Mouse (Mus musculus) lung, postnatal 14 days (tissue): ENCODE results near the gene Mdfi.

Experiments
- DNase-seq: peaks from one replicate; pipeline ENCODE4 v3.0.0; 2021

Gene Mdfi

DNA sequence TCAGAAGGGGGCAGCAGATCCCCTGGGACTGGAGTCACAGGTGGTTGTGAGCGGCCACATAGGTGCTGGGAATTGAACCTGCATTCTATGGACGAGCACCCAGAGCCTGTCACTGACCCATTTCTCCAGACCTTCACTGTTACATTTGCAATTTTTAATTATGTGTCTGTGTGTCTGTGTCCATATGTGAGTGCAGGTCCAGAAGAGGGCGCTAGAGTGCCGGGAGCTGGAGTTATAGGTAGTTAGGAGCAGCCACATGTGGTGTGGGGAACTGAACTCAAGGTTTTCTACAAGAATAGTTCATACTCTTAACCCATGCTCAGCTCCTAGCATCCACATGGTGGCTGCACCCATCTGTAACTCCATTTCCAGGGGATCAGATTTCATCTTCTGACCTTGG is 37.5 kb downstream of the Mdfi start:
- no peak for DNase-seq

- DNase-seq = no peak
These were observed 38.2 kb downstream of the Mdfi start for GRCm38 (mm10) chr17:47796156-47796816.

DNA sequence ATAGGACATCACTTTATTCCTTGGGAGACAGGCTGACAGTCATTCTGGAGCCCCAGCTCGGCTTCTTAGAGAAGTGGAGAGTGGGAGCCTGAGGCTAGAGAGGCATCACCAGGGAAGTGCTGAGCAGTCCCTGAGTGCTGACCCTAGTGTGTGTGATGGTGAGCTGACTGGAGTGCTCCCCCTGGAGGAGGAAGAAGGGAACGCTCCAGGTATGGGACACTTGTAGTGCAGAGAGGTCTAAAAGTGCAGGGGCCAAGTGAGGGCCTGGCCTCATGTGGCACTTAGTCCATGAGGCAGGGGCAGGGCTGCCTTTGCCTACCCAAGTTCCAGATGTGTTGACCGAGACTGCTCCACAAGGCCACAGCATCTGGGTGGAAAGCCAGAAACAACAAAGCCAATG is 39.0 kb downstream of the Mdfi start:
- DNase-seq = peak; percentile 68

DNA sequence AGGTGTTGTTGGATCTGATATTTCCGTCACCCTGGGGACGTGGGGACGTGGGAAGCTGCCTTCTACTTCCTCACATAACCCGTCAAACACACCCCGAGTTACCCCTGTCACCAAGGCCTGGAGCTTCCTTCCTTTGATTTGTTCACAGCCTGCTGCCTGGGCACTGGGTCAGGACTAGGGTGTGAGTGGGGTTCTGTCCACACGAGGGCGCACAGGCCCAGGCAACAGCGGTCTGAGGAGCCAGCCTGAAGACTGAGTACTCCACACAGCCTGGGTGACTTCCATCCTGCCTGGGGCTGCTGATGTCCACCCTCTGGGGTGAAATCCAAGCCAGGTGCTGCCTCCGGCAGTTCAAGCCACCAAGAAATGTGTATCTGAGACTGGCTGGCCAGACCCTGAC is 41.1 kb downstream of the Mdfi start:
- DNase-seq = peak; percentile 92

DNA sequence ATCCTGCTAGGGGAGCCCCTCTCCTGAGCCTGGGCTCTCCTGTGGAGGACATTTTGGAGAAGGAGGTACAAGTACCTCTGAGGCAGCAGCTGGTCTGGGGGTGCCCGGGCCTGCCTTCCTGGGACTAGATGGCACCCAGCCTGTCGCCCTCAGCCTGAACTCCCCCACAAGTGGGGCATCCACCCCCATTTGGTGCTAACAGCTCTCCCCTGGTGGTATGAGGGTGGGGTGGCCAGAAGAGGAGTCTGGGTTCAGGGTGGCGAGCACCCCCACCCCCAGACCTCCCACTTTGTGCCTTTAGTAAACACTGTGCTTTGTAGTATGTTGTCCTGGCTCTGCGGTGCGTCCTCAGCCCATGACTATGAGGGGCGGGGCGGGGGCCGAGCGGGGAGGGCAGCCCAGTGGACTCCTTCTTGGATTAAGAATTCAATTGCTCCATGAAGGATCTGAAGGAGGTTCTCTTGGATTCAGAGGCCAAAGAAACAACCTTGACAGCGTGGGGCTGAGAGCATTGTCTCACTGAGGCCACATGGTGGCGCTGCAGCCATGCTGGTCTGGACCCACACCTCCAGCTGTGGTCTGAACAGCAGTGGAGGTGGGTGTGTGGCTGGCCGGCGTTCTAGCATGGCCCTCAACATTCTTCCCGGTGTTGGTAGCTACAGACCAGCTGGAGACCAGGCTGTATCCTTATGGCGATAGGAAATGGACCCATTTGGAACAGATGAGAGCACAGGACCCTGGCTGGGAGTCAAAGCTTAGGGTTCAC is 42.2 kb downstream of the Mdfi start:
- DNase-seq = peak; percentile 83

DNA sequence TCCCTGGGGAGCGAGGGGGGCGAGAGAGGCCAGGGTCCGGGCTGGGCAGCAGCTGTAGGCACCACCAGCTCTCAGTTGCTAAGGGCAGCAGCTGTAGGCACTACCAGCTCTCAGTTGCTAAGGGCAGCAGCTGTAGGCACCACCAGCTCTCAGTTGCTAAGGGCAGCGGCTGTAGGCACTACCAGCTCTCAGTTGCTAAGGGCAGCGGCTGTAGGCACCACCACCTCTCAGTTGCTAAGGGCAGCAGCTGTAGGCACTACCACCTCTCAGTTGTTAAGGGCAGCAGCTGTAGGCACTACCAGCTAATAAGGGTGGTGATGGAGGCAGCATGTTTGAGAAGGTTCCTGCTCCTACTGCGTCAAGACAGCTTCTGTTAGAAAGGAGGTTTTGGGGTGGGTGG is 45.5 kb downstream of the Mdfi start:
- DNase-seq = no peak

DNA sequence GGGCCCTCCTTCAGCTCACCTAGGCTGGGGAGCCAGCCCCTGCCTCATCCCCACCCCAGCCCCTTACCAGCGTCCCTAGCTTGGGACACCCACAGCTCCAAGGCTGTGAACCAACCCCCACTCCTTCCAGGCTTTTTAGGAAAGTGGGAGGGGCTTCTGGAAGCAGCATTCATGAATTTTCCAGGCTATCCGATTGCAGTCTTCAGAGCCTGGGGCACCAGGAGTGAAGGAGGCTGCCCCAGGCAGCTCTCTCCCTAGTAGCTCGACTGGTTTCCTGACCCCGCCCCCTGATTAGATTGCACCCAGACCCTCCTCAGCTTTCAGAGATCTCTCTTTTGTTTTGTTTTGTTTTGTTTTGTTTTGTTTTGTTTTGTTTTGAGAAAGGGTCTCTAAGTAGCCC is 46.2 kb downstream of the Mdfi start:
- DNase-seq = no peak

DNA sequence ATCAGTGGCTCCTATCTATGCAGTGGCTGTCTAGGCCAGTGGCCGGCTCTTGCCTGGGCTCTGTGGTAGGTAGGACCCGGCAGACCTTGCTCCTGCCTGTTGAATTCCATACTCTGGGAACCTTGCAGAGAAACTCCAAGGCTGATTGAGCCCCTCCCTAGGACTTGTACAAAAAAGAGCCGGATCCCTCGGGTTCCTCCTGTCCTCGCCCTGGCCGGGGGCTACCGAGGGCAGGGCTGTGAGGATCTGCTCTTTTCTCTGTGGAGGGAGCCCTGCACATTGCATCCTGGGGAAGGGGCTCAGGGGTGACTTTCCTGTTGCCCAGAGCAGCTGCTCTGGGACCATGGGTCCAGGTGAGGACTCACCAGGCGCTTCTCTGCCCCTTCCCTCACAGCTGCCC is 46.9 kb downstream of the Mdfi start:
- no peak for DNase-seq

- DNase-seq = peak; percentile 39
These were observed 50.1 kb downstream of the Mdfi start for GRCm38 (mm10) chr17:47784411-47784810.

- DNase-seq = no peak
These were observed 50.9 kb downstream of the Mdfi start for GRCm38 (mm10) chr17:47783445-47784223.

DNA sequence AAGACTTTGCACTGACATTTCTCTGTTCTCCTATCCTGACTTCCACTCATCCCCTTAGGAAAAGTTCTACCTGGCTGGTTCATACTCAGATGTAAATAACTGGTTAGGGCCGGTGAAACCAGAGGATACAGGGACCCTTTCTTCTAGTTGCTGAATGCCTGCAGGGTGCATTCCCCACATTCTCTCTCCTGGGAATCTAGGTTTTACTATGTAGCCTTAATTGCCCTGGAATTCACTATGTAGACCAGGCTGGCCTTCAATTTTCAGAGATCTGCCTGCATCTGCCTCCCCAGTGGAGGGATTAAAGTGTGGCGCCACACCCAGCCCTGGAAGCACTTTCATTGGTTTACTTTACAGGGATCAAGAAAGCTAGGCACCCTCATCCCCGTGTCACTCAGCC is 52.0 kb downstream of the Mdfi start:
- no peak for DNase-seq

- DNase-seq = no peak
These were observed 54.0 kb downstream of the Mdfi start for GRCm38 (mm10) chr17:47780470-47780869.

- DNase-seq = no peak
These were observed 57.4 kb downstream of the Mdfi start for GRCm38 (mm10) chr17:47777141-47777540.

GRCm38 (mm10) chr17:47773604-47774003 is 60.9 kb downstream of the Mdfi start:
- no peak for DNase-seq

DNA sequence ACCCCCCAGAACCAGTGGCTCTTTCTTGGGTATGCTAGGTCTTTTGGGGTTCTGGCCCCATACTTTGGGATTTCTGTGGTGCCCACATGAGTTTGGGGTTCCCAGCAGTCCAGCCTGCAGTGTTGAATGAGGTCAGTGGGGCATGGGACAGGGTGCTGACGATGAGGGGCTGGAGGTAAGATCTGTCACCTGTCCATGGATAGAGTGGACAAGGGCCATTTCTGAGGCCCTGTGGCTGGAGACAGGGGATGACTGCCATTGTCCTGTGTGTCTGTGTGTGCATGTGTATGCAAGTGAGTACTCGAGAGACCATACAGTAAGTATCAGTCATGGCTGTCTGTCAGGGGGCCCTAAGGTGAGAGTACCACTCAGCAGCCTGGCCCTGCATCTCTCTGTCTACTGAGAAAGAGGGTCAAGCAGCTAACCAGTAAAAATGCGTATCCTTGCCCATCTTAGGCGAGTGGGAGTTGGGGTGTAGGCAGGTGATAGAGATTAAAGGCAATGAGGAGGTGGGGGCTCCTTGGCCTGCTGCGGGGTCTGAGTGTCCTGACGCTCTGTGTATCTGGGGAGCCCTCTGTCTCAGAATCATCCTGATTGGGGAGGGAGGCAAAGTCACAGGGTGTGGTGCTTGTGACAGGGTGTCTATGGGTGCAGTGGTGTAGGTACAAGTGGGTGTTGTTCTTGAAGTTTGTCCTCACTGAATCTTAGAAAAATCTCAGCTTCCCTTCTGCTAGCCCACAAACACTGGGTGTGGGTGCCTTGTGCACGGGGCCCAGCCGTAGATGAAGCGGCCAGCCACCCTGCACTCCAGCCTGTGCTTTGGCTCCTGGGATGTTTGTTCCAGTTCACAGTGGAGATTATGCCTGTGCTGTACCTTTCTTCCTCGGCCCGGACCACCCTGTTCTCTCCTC is 64.8 kb downstream of the Mdfi start:
- no peak for DNase-seq

GRCm38 (mm10) chr17:47768707-47769276 is 65.7 kb downstream of the Mdfi start:
- DNase-seq = peak; percentile 57

- no peak for DNase-seq
These were observed 66.9 kb downstream of the Mdfi start for GRCm38 (mm10) chr17:47767456-47768141.

DNA sequence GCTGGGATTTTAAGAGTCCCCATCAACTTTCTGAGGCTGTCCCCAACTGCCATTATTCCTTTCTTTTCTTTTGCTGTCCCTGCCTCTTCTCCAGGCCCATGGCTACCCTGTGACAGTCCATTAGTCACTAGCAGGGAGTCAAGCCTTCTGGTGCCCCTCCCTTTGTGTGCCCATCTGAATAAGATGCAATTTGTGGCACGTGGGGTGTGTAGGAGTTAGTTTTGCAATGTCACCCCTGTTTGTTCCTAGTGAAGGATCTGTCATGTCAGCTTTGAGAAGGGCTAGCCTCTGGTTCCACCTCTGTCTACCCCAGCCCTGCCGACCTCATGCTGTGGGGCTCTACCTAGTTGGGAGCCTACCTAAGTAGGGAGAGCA is 67.4 kb downstream of the Mdfi start:
- no peak for DNase-seq

GRCm38 (mm10) chr17:47766407-47767043 is 68.0 kb downstream of the Mdfi start:
- no peak for DNase-seq

GRCm38 (mm10) chr17:47765986-47766385 is 68.5 kb downstream of the Mdfi start:
- DNase-seq = no peak
